Mouse (Mus musculus) large intestine, adult 2 months (tissue): Measurements from ENCODE around the gene 4931428F04Rik. TPM values are rescaled to one million over a fixed set of nuclear protein-coding genes. Genes with fewer than 3 reads are reported as not detected.

Experiments
- DNase-seq: peaks from one replicate; pipeline ENCODE4 v3.0.0-alpha.2; 2012; ENCODE audit warnings: low read depth, low spot score
- WGBS: fragments of 180-500 bp; shearing (Covaris S2); methylation state at CpG from one replicate; pipeline ENCODE4 v1.1.7; 2018; 5-methylcytosine and 5-hydroxymethylcytosine counted together
- polyA plus RNA-seq: library from polyadenylated mRNA; depleted of rRNA; stranded (reverse); fragments of >200 nt; gene quantifications from 2 replicates; pipeline ENCODE4 v1.2.3, GENCODE M21; 2012; rRNA removed

4931428F04Rik gene
- 1.7 and 2.0 TPM in 2 replicates for polyA plus RNA-seq

DNA sequence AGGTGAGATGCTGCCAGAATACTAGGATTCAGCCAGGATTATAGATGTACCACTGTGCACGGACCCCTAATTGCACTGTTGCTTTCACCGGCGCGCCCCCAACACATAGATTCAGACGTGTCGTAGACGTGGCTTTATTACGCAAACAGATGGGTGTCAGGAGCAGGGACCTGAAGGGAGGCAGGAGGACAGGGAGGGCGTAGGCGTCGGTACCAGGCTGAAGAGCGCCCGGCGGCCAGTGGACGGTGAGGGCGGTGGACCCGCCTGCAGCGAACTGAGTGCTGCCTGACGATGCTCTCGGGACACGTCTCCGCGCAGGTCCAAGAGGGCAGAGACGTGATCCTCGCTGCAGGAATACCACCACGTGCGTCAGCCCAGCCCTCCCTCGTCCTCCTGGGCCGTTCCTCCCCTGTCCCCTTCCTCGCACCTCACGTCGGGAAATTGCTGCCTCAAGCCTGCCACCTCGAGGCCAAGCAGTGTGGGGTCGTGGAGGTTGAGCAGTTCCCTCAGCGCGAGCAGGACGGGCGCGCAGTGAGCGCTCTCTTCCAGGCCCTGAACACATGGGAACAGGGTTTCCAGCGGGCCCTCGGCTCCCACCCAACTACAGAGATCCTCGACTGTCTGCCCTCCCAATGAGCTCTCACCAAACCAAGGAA lies at the start of gene 4931428F04Rik:
Gene 4931428F04Rik, minus strand, starts transcription at position 60 of the 656 bp plus-strand sequence.
- WGBS: 2% methylated on average over 43 of the region's 43 CpGs
- DNase-seq: no peak

DNA sequence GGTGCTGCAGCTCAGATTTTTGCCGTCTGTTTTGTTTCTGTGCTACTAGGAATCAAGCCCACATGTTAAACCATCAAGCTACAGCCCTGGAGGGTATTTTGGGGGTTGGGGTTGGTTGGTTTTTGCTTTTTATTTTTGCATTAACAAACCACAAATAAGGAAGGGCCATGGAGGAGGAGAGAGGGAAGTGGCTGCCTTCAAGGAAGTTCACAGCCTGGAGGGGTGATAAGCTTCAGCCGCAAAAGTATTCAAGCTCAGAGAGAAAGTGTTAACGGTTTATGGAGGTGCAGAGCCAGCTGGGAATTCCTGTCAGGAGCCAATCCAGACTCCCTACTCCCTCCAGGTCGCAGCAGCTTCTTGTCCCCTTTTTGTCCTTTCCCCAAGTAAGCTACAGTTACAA lies 49.3 kb upstream of the 4931428F04Rik start:
- DNase-seq: no peak

DNA sequence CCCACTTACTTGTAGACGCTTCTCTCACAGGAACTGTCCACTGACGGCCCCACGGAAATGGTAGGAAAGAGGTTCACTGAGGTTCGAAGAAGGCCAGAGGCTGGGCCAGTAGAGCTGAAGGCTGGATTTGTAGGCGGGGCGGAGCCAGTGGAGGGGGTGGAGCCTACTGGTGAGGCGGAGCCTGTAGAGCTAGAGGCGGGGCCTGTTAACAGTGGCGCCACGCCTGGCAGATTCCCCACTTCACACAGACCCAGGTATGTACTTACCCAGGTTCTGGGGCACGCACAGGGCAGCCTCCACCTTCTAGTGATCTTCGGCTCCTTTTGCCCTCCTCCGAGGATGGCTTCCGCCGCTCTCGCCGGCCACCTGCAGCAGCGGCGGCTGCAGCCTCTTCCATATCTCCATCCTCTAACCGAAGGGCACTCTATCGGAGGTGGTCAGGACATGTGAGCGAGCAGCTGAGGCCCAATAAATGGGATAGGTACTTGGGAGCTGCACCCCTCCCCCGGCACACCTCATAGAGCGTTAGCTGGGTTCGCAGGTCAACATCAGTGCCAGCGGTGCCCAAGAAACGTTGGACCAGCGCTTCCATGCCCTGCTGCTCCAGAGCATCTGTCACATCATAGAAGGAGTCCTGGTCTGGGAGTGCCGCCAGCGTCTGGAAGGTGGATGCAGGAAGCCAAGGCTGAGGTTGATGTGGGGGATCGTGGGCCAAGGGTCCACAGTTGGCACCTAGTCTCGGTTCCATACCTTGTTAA lies 46.9 kb upstream of the 4931428F04Rik start:
- DNase-seq: no peak
- 90% methylated on average over 32 of the region's 32 CpGs for WGBS

More for the DNA sequence above, 49.3 kb upstream of the 4931428F04Rik start:
- 21% methylated on average over 4 of the region's 4 CpGs for WGBS

DNA sequence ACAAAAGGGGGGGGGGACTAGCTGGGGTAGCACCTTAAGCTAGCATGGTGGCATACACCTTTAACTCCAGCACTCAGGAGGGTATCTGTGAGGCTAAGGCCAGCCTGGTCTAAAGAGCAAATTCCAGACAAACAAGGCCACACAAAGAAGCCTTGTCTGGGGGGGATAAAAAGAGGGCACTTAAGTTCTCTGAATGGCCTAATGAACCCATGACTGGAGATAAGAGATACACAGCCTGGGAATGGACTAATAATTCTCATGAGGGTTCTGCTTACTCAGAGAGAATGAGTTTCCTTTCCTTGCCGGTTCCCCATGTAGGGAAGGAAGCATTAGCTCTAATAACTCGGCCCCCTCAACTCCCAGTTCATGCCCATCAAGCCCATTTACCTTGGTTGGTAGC lies 42.9 kb upstream of the 4931428F04Rik start:
- WGBS: 30% methylated on average over 2 of the region's 2 CpGs
- DNase-seq: no peak

DNA sequence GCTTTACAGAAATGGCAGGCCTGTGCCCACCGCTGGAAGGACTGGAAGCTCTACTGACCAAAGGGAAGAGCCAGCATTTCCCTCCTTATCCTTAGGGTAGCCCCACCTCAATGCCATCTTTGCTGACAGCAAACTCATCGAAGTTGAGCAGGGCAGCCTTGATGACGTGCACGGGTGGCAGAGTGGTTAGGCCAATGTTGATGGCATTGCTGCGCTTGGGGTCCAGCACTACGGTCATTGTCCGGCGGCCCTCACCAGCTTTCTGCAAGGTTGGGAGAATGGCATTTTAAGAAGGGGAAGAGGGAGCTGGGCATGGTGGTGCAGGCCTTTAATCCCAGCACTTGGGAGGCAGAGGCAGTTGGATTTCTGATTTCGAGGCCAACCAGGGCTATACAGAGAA lies 42.3 kb upstream of the 4931428F04Rik start:
- 93% methylated on average over 9 of the region's 9 CpGs for WGBS

DNA sequence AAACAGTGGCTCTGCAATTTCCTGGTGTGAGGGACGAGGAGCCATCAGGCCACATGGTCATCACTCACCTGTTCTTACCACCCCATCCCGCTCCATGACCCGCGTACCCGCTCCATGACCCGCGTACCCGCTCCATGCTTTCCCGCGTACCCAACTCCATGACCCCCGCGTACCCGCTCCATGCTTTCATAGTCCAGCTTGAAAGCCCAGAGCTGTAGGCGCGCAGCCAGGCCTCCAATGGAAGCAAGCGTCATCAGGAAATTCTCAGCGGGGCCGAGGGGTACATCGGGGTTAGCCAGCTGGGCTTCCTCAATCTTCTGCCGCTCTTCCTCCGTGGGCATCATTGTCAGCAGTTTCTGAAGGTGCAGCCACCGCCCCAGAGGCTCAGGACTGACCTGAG lies 41.8 kb upstream of the 4931428F04Rik start:
- no peak for DNase-seq
- 93% methylated on average over 22 of the region's 22 CpGs for WGBS

More for the DNA sequence above, 42.3 kb upstream of the 4931428F04Rik start:
- no peak for DNase-seq

DNA sequence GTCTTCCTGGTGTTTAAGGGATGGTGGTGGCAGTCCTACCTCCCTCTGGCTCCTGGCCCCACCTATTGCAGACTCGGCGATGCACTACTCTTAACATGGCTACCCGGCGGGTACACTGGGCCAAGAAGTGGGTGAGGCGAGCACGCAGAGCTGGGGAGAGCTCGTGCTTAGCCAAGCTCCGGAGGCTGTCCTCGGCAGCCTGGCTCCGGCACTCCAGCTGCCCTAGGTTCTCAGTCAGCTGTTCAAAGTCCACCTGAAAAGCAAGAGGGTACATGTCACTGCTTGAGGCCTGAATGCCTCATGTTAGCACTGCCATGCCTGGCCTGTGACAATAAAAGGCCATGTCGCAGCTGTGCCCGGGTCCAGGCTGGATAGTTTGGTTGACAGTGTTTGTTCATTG lies 40.7 kb upstream of the 4931428F04Rik start:
- DNase-seq: no peak
- 56% methylated on average over 12 of the region's 12 CpGs for WGBS

DNA sequence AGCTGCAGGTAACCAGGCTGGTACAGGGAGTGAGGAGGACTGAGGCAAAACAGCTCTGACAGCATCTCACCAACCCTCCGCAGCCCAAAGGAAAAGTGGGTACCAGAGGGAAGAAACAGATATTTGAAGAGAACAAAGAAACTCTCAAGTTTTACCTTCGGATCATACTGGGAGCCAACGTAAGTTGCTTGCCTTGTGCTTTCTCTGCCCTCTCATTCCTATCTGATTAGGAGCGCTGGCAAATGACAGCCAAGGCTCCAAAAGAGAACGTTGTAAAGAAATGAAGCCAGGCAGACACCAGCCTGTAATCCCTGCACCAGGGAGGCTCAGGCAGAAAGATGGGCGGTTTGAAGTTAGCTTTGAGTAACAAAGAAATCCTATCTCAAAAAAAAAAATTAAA lies 37.3 kb upstream of the 4931428F04Rik start:
- no peak for DNase-seq
- whole genome bisulfite sequencing: 20% methylated on average over 6 of the region's 6 CpGs

DNA sequence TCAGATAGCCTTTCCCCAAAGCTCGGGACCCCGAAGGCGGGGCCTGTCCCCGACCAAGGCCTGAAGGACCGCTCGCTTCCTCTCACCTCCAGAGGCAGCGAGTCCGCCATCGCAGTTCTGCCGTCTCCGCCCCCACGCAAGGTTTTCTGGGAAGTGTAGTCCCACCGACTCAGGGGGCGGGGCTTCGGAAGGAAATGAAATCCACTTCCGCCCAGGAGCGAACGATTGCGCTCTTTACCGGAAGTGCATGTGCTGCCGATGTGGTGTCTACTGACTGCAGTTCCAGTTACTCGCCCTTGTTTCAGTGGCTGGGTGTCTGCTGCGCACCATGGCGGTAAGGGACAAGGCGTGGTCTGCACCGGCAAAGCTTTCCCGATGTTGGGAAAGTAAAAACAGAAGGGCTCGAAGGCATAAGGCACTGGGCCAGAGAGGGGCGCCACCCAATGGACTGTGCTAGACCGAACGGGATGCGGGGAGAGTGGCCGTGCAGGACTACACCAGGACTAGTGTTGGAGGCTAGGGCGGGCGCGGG lies 36.5 kb upstream of the 4931428F04Rik start, which contains the start of the genes Lrrc29 and Tmem208:
Gene Lrrc29, minus strand, starts transcription at position 138 of the 532 bp plus-strand sequence.
Gene Tmem208, plus strand, starts transcription at position 214 of the 532 bp plus-strand sequence.
- WGBS: under 1% methylated on average over 36 of the region's 36 CpGs
- no peak for DNase-seq

DNA sequence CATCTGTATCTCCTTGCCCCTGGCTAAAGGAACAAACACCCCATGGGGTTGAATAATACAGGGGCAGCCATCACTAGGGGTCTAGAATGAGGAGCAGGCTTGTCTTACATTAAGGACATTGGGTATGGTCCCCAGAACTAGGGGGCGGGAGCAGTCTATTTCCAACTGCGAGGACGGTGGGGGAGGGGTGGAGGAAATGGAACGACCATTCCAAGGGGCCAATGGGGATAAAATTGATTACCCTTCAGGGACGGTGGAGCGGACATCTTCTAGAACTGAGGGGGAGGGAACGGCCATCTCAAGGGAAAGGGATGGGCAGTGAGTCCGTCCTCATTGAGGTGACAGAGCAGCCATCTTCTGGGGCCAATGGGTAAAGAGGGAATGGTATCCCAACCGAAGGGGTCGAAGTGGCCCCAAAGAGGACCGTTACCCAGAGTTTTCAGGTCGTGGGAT lies 36.0 kb upstream of the 4931428F04Rik start:
- 0% methylated on average over 12 of the region's 12 CpGs for WGBS
- DNase-seq: no peak

DNA sequence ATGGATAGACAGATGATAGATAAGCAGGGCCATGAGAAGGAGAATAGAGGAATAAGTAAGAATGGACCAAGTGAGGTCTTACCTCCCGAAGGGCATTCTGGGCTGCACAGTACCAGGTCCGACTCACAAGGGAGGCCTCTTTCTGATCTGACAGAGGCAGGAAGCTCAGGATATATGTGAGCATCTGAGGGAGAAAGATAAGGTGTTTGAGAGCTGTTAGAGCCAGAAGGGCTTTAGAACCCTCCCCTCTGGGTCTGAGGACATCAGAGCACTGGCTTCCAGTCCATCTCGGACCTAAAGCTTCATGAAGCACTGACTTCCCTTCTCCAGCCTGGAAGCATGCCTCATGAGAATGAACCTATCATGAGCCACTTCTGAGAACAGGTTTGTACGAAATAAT lies 33.5 kb upstream of the 4931428F04Rik start:
- 86% methylated on average over 4 of the region's 4 CpGs for WGBS
- no peak for DNase-seq

DNA sequence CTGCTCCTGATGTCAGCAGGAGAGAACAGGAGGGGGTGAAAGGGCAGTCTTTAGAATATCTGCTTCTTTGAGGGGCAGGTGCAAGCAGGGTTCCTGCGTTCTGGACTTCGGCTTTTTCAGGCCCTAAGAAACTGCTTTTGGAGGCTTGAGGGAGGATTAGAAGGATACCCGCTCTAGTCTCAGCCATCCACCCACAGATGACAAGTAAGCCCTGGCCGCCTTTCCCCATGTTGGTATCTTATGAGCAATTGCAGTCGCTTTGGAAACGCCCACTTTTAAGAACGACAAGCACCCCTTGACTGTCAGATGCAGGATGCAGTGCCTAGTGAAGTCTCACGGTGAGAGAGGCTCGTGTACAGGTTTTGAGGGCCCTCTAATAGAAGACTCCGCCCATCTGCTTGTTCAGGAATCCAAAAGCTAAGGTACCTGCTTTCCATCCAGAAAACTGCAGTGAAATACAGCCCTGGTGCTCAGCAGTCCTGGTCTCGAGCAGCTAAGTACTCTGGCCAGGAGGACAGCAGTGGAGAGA lies 29.1 kb upstream of the 4931428F04Rik start:
- whole genome bisulfite sequencing: 83% methylated on average over 11 of the region's 11 CpGs
- no peak for DNase-seq

DNA sequence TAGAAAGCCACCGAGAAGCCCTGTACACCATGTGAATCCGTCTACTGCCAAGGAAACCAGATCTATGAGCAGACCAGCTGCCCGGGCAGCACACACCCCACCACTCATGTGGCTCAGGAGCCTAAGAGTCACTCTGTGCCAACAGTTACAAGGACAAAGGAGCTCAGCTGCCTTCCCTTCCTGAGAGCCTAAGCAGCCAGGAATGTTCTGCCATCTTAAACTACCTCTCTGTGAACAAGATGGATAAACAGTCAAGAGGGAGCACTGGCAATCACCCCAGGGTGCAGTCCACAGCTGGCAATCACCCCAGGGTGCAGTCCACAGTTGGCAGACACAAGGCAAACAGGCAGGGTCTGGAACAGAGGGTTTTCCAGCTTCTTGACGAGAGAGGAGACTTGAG lies 28.3 kb upstream of the 4931428F04Rik start:
- 74% methylated on average over 4 of the region's 4 CpGs for WGBS
- DNase-seq: no peak

DNA sequence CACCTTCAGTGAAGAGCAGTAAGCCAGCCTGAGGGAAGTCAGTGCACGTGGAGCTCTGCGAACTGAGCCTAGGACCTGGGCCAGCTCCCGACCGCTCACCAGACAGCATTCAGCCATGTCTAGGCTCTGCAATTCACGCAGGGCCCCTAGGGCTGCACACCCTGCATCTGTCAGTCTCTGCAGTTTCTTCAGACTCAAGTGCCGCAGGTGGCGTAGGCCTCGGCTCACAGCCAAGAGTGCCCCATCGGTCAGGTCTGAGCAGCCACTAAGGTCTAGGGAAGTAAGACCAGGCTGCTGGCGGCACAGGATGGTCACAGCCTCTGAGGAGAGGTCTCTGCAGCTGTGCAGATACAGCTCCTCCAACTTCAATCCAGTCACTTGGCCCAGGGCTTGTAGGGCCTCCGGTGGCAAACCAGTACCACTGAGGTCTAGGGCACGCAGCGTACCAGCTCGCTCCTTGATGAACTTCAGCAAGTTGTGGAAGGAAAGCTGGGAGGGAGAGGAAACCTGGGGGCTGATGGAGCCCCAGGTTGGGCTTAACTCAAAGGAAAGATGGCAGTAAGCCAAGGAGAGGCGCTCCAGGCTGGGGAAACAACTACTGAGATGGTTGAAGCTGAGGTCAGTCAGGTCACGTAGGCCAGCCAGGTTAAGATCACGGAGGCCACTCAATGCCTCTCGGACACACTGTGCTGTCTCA lies 25.6 kb upstream of the 4931428F04Rik start:
- DNase-seq: no peak
- WGBS: 91% methylated on average over 18 of the region's 18 CpGs

DNA sequence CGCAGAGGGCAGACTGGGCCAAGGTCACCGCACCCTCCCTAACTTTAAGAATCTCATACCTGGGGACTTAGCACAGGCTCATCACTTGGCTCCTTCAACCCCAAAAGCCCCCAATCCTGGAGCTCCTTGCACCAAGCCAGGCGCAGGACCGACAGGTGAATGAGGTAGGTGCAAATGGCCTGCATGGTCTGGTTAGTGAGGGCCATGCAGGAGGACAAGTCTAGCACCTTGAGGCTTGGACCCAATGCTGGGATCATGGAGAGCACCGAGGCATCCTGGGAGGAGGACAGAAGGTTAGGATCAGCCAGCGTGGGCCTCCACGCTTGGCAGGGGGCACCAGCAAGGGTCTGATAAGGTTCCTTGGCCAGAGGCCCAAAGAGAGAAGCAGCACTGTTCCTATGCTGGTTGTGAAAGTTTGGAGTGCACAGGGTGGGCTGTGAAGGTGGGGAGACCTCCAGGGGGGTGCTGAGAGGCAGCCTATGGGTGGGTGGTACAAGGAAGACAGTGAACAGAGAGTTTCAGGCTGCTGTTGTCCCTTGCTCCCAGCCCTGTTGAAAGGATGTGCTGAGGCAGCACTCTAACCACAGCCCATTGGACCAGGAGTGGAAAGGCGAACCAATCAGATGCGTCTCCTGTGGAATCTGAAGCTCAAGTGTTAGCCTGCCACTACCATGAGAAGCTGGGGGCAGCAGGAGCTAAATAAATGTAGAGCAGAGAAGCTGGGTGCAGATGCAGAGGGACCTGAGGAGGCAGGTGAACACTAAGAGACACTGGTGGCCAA lies 24.1 kb upstream of the 4931428F04Rik start:
- no peak for DNase-seq
- 88% methylated on average over 9 of the region's 9 CpGs for WGBS

DNA sequence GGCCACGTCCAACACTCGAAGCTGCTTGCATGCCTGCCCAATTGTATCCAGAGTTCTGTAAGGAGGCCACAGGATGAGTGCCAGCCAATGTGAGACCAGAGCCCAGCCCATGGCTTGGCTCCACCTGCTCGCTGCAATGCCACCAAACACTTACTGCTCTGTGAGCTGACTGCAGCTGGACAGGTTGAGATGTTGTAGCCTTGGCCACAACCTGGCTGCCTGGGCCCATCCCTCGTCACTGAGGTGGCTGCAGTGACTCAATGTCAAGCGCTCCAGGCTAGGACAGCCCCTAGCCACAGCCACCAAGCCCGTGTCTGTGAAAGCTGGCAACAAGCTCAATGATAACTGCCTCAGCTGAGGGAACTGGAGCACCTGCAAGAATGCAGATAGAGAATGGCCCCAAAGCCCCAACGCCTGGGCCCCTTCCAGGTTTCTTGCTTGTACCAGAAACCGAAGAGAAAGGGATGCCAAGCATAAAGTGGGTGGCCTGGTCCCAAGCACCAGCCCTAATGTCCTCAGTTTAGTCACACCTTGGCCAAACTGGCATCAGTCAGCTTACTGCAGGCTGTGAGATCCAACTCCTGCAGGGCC lies 23.3 kb upstream of the 4931428F04Rik start:
- 89% methylated on average over 8 of the region's 8 CpGs for WGBS
- no peak for DNase-seq

DNA sequence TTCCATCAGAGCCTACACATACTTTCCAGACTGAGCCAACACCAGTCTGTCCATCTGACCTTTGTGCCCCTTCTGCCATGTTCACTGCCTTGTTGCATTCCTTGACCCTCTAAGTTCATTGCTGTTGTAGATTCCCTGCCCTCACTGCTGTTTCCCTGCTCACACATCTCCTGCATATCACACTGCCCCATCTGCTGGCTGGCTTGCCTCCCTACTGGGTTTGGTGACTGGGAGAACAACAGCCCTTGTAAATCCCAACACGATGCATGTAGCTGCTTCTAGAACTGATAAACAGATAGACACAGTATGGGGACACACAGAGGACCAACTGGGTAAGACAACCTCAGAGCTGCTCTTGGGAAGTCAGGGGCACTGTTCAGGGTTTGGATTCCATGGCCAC lies 22.1 kb upstream of the 4931428F04Rik start:
- no peak for DNase-seq
- 82% methylated on average over 1 of the region's 1 CpGs for WGBS

DNA sequence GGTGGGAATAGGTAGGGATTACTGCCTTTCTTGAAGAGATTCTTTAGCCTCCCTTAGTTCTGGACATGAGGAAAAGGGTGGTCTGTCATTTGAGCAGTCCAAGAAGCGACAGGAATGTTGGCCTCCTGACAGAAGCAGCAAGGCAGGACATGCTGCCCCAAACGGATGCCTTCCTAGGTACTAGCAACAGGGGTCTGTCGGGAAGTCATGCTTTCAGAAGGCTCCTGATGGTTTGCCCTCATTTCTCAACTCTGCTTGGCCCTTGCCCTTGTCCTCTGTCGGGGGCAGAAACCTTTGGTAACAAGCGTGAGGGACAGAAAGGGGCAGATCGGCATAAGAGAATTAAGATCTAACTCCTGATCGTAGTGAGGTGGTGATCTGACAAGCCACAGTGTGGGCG lies 20.5 kb upstream of the 4931428F04Rik start:
- no peak for DNase-seq
- 85% methylated on average over 8 of the region's 8 CpGs for WGBS
